Mouse (Mus musculus) embryonic fibroblast, embryonic 13.5 days (primary cell): ENCODE measurements at regions not wholly inside any gene's neighbourhood (a gene's known extent, or its start where the extent isn't known, plus 50 kb on each side); places are given as distances from the start of the nearest gene placed in this dataset.

Source experiments
- CTCF ChIP-seq: IDR thresholded peaks from 2 replicates; pipeline ENCODE4 v1.5.1; 2011; ENCODE audit warnings: mild to moderate bottlenecking, control low read depth, low read length, moderate library complexity, borderline replicate concordance; ENCODE audit not compliant: insufficient read depth
- POLR2A ChIP-seq: IDR thresholded peaks from 2 replicates; pipeline ENCODE4 v1.6.1; 2011; ENCODE audit warnings: low read depth, mild to moderate bottlenecking, control low read depth, low read length, moderate library complexity

DNA sequence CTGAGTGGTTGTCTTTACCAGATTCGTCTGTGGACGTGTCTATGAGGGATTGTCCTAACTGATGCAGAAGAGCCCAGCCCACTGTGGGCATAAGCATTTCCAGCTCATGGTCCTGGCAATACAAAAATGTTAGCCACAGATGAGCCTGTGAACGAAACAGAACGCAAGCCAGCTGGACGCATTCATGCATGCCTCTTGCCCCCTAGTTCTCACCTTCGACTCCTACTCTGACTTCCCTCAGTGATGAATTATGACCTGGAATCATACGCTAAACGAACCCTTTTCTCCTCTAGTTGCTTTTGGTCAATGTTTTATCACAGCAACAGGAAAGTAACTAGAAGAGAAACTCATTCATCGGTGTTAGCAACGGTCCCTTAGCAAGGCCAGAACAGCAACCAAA, 91.2 kb upstream of the 1700016C15Rik start:
- no peak for TF ChIP-seq CTCF
- TF ChIP-seq POLR2A, result no peak
